Mouse (Mus musculus): Measurements from ENCODE around the gene Cpsf4. TPM values are rescaled to one million over a fixed set of nuclear protein-coding genes. Genes with fewer than 3 reads are reported as not detected.

Cpsf4 gene
- total RNA-seq, 2 experiments from 2014 or later = 24.8 to 24.9 TPM

DNA sequence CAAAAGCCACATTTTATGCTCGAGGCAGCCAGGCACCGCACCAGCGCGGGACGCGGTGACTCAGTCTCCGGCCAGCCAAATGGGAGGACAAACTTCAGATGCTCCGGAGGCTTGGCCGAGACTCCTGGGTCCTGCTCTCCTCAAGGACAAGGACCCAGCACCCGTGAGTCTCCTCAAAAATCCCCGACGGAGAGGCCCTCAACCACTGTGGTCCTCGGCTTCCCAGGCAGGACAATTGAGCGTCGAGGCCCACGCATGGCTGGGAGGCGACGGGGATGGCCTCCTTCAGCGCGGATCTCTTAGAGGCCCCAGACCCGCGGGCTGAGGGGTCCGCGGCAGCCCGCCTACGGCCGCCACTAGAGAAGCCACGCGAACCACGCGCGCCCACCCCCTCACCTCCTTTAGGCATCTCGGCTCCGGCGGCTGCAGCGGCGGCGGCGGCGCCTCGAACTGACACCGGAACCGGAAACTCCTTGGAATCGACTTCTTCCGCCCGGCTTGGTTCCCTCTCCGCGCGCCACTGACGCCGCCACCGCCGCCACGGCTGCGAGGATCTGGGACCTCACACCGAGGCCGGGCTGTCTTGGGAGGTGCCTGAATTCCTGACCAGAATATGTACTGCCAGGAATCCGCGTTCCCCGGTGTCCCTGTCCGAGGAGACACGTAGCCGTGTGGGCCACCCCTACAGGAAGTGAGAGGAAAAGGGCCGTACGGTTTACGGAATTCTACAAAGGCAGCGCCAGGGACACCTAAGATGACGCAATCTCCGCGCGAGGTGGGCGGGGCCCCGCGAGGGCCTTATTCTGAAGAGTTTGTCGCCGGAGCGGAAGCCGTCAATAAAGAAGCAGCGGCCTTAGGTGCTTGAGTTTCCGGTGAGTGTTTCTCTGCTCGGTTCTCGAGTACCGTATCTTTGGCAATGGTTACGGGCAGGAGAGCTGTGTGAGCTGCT lies 27.2 kb upstream of the Cpsf4 start, which contains the start of the genes Pdap1 and Bud31:
Gene Pdap1, minus strand, starts transcription at position 668 of the 949 bp plus-strand sequence.
Gene Bud31, plus strand, starts transcription at position 792 of the 949 bp plus-strand sequence.
- peak; percentile 23; the same call in 1 of the 2 replicates for TF ChIP-seq CTCF (conservative IDR thresholded peaks at IDR 0.05)
- peak within 1 kb of the TSS; percentile 96 for H3K4me3 ChIP-seq
- peak within 1 kb of the TSS; percentile 99 for H3K27ac ChIP-seq
- peak; percentile 94 to 96 for DNase-seq (ENCODE audit: low spot score in 2 of 2)

- DNase-seq (ENCODE audit: low spot score in 2 of 2) = no peak
Measured at GRCm38 (mm10) chr5:145140611-145141010, 26.4 kb upstream of the Cpsf4 start.

DNA sequence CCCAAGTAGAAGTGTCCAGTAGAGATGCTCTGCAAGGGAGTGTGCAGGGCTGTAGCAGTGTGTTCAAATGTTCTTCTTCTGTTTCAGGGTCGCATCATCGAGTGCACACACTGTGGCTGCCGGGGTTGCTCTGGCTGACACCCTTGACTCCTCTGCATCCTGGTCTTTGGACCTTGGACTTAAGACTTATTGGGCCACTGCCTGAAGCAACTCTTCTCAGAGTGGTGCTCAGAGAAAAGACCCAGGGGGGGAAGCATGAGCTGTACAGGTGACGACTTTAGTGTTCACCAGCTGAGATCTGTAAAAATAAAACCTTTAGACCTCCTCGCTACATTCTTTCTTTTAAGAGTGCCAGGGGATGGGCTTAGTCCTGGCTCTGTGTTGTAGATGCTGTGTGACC lies 19.3 kb upstream of the Cpsf4 start:
- no peak for DNase-seq (ENCODE audit: low spot score in 2 of 2)
- TF ChIP-seq CTCF (conservative IDR thresholded peaks at IDR 0.05) = no peak
- Histone ChIP-seq H3K4me3 (no peak overlapping the region), H3K27ac (no peak overlapping the region)

More at GRCm38 (mm10) chr5:145140611-145141010, 26.4 kb upstream of the Cpsf4 start:
- TF ChIP-seq CTCF (conservative IDR thresholded peaks at IDR 0.05) = no peak
- peak overlapping the region; percentile 96 for H3K4me3 ChIP-seq
- H3K27ac ChIP-seq = peak overlapping the region; percentile 99

DNA sequence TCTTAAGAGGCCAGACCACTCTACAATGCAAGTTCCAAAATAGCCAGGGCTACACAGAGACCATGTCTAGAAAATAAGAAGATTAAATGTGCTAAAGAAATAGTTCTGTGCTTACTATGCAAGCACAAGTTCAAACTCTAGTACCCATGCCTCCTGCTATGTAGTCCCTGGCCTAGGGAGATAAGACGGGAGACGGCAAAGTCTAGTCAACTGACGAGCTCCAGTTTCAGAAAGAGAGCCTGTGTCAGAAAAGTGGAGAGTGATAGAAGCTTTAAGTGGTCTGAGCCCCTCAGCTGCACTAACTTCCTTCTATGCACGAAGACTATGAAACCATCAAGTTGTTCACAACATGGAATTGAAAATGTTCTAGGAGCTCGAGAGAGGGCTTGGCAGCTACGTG lies 17.7 kb upstream of the Cpsf4 start:
- Histone ChIP-seq H3K27ac (no peak overlapping the region), H3K4me3 (no peak overlapping the region)
- TF ChIP-seq CTCF (conservative IDR thresholded peaks at IDR 0.05) = no peak
- DNase-seq (ENCODE audit: low spot score in 2 of 2) = no peak

- no peak overlapping the region for H3K27ac ChIP-seq
- no peak overlapping the region for H3K4me3 ChIP-seq
- DNase-seq (ENCODE audit: low spot score in 2 of 2) = no peak
- no peak for TF ChIP-seq CTCF (conservative IDR thresholded peaks at IDR 0.05)
Measured at GRCm38 (mm10) chr5:145152690-145153089, 14.3 kb upstream of the Cpsf4 start.

DNA sequence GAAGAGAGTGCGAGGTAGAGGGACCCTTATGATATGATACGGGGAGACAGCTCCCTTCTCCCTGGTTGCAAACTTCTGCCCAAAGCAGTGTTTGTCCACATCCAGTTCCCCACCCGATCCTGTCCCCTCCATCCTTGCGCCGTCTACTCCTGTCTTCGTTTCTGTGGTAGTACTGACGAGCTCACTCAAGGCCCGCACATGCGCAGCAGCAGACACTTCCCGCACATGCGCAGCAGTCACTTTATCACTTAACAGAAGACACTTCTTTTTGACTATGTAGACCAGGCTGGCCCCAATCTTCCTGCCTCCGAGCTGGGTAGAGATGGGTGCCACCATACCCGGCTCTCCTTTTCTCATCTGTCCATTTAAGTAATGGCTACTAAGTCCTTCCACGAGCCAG lies 5.7 kb upstream of the Cpsf4 start:
- no peak overlapping the region for H3K4me3 ChIP-seq
- DNase-seq (ENCODE audit: low spot score in 2 of 2) = no peak
- no peak overlapping the region for H3K27ac ChIP-seq
- TF ChIP-seq CTCF (conservative IDR thresholded peaks at IDR 0.05) = no peak

DNA sequence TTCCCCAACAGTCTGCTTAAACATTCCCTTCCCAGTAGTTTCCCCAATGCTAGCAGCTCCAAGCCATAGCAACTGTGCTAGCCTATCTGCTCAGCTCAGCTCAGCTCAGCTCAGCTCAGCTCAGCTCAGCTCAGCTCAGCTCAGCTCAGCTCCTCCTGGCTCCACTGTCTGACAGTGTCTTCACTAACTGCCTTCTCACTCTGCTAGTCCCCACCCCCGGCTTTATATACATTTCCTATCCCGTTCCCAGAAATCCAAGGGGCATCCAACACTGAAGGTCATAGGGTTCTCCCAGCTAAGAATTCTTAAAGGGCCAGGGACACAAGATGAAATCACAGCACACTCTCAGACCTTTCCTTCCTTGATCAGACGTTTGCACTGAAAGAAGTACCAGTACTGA lies 2.3 kb upstream of the Cpsf4 start:
- peak overlapping the region; percentile 96 for H3K27ac ChIP-seq
- TF ChIP-seq CTCF (conservative IDR thresholded peaks at IDR 0.05) = no peak
- peak overlapping the region; percentile 88 for H3K4me3 ChIP-seq
- DNase-seq (ENCODE audit: low spot score in 2 of 2) = peak; percentile 15 to 25

- Histone ChIP-seq H3K27ac (peak overlapping the region; percentile 96), H3K4me3 (peak overlapping the region; percentile 88)
- no peak for TF ChIP-seq CTCF (conservative IDR thresholded peaks at IDR 0.05)
- DNase-seq (ENCODE audit: low spot score in 2 of 2) = no peak
Measured at GRCm38 (mm10) chr5:145165184-145165583, 1.8 kb upstream of the Cpsf4 start.

DNA sequence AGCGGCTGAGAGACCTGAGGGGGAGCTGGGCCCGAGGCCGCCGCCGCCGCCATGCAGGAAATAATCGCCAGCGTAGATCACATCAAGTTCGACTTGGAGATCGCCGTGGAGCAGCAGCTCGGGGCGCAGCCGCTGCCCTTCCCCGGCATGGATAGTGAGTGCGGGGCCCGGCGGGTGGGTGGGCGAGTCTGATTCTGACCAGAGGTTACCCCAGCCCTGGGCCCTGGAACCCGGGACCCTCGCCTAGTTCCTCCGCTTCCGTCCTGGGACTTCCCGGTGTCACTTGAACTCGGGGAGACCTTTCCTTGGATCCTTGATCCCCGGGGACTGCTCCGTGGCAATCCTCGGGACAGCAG lies 271 bp downstream of the Cpsf4 start:
- TF ChIP-seq CTCF (conservative IDR thresholded peaks at IDR 0.05) = no peak
- DNase-seq (ENCODE audit: low spot score in 2 of 2) = peak in 1 of 2 experiments; percentile 18

DNA sequence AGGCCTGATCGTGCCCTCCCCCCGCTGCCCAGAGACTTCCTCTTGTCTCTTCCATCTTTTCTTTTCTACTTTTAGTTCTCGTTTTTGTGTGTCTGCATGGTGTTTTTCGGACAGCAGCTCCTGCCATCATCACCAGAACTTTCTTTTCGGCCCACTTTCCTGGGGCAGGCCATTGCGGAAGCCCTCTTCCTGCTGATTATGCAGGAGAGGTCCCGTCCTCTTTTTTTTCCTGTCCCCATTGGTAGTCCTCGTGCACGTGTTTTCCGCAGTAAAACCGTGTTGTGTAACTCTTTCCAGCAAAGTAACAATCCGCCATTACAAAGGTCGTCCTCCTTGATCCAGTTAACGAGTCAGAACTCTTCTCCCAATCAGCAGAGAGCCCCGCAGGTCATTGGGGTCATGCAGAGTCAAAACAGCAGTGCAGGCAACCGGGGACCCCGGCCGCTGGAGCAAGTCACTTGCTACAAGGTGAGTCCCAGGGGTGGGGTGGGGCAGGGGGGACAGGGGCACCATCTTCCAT lies 11.5 kb downstream of the Cpsf4 start:
- DNase-seq (ENCODE audit: low spot score in 2 of 2) = no peak
- no peak overlapping the region for H3K27ac ChIP-seq
- no peak overlapping the region for H3K4me3 ChIP-seq
- no peak for TF ChIP-seq CTCF (conservative IDR thresholded peaks at IDR 0.05)

More for the DNA sequence above, 271 bp downstream of the Cpsf4 start:
- peak overlapping the region; percentile 88 for H3K4me3 ChIP-seq
- peak overlapping the region; percentile 96 for H3K27ac ChIP-seq

- Histone ChIP-seq H3K4me3 (no peak overlapping the region), H3K27ac (no peak overlapping the region)
- no peak for TF ChIP-seq CTCF (conservative IDR thresholded peaks at IDR 0.05)
- DNase-seq (ENCODE audit: low spot score in 2 of 2) = no peak
Measured at GRCm38 (mm10) chr5:145185244-145185643, 18.2 kb downstream of the Cpsf4 start.

- no peak overlapping the region for H3K4me3 ChIP-seq
- TF ChIP-seq CTCF (conservative IDR thresholded peaks at IDR 0.05) = no peak
- H3K27ac ChIP-seq = no peak overlapping the region
- no peak for DNase-seq (ENCODE audit: low spot score in 2 of 2)
Measured at GRCm38 (mm10) chr5:145189416-145189815, 22.4 kb downstream of the Cpsf4 start.

- TF ChIP-seq CTCF (conservative IDR thresholded peaks at IDR 0.05) = no peak
- H3K4me3 ChIP-seq = peak overlapping the region; percentile 99
- DNase-seq (ENCODE audit: low spot score in 2 of 2) = no peak
- H3K27ac ChIP-seq = peak overlapping the region; percentile 95
Measured at GRCm38 (mm10) chr5:145190373-145190772, 23.4 kb downstream of the Cpsf4 start.

Measured in layer of hippocampus, adult 2 months (tissue).